Comparison of ENCODE assay signal across 29 mouse cellular contexts in the genomic region with DNA sequence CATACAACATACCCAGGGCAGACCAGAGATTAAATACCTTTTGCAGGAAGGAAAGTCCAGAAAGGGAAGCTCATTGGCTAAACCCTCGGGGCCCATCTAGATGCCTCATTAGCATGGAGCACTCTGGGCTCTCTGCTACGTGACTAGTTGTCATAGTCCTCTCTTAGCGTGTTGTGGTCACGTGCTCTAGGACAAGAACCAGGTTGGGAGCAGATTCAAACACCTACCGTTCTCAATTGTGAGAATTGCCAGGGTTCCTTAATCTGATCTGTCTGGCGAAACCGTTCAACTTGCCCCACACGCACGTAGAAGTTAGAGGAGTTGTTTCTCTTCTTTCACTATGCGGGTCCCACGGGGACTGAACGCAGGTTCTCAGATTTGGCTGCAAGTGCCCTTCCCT. TPM values are rescaled to one million over a fixed set of nuclear protein-coding genes. Genes with fewer than 3 reads are reported as not detected.
DNase-seq lines count a peak whose midpoint lies in the region; TF ChIP-seq lines count a peak whose summit lies in the region.
"Had no signal": no experiment of that assay in that cellular context is flagged by ENCODE, and none has a peak within 500 bp of the region (broad histone marks: within the 10 kb centered on the region; RNA-seq: fewer than 3 reads in every experiment).

No protein-coding gene starts in this region.

- no peak for TF ChIP-seq EP300 in CH12.LX (IDR thresholded peaks at IDR 0.05; ENCODE audit: low read length)

- no peaks in the 10 kb centered on the region for H3K36me3 ChIP-seq in CH12.LX (replicated peaks in 1 of 2; ENCODE audit: control insufficient read depth in 1 of 2, insufficient read depth in 1 of 2, low read length in 1 of 2)
- H3K36me3 ChIP-seq: embryonic facial prominence, embryonic 13.5 days; embryonic facial prominence, embryonic 15.5 days; forebrain, embryonic 15.5 days had no signal

- dilution Hi-C loops in CH12.LX (cut with MboI; ENCODE audit: extremely low pct_ligation_motif_present, extremely low pct_unique_long_range_greater_than_20kb, low sequenced_read_pairs): no loop called here

- TF ChIP-seq CTCF in CH12.LX (conservative IDR thresholded peaks at IDR 0.05 in 1 of 2, IDR thresholded peaks at IDR 0.05 in 1 of 2; ENCODE audit: low read depth in 2 of 2, low read length in 2 of 2): no peak

- no peaks in the 10 kb centered on the region for H3K9me3 ChIP-seq in CH12.LX (replicated peaks; ENCODE audit: low read length)
- H3K9me3 ChIP-seq: embryonic facial prominence, embryonic 13.5 days; embryonic facial prominence, embryonic 15.5 days; forebrain, embryonic 13.5 days; forebrain, embryonic 15.5 days had no signal

- no peaks in the 10 kb centered on the region for H3K27me3 ChIP-seq in CH12.LX (replicated peaks)
- H3K27me3 ChIP-seq: embryonic facial prominence, embryonic 13.5 days; embryonic facial prominence, embryonic 15.5 days; forebrain, embryonic 13.5 days; forebrain, embryonic 15.5 days had no signal

- no peak overlapping the region for H3K27ac ChIP-seq in CH12.LX (ENCODE audit: insufficient read depth, low read depth)
- H3K27ac ChIP-seq: embryonic facial prominence, embryonic 13.5 days; embryonic facial prominence, embryonic 15.5 days; forebrain, embryonic 13.5 days; forebrain, embryonic 15.5 days had no signal

- TF ChIP-seq RAD21 in CH12.LX (IDR thresholded peaks at IDR 0.05; ENCODE audit: low read depth, low read length): no peak

- in situ Hi-C loops in CH12.LX (cut with MboI; ENCODE audit: low pct_ligation_motif_present, low pct_unique_long_range_greater_than_20kb, low sequenced_read_pairs): no loop called here

- no peak for TF ChIP-seq POLR2A in CH12.LX (IDR thresholded peaks at IDR 0.05; ENCODE audit: low read depth, low read length)

- no peaks in the 10 kb centered on the region for H3K79me2 ChIP-seq in CH12.LX (replicated peaks; ENCODE audit: control insufficient read depth, extremely low read depth, insufficient read depth, poor library complexity, severe bottlenecking)

- intact Hi-C loops in heart, postnatal 10 days (cut with DNase I): no loop called here

- H3K4me3 ChIP-seq in CH12.LX (replicated peaks in 1 of 3; ENCODE audit: low read depth in 2 of 3, low read length in 2 of 3, poor library complexity in 1 of 3): no peak overlapping the region
- H3K4me3 ChIP-seq: embryonic facial prominence, embryonic 13.5 days; embryonic facial prominence, embryonic 15.5 days; erythroblast, embryonic 14.5 days; forebrain, embryonic 13.5 days; forebrain, embryonic 15.5 days had no signal

- peaks cover 0 to 10% of the 10 kb centered on the region in 2 experiments; a peak in 2 of 4 replicates for H3K4me1 ChIP-seq in CH12.LX (ENCODE audit: control insufficient read depth in 1 of 2, insufficient read depth in 2 of 2)
- H3K4me1 ChIP-seq: embryonic facial prominence, embryonic 15.5 days; forebrain, embryonic 15.5 days had no signal

- DNase-seq in heart, adult 11 months: peak; percentile 43
- DNase-seq in heart, postnatal 10 days: no peak
- peak; percentile 52 for DNase-seq in CH12.LX (ENCODE audit: extremely low read depth)
- peak; percentile 48 for DNase-seq in ZHBTc4 (ENCODE audit: low read depth, low spot score)
- DNase-seq in gastrocnemius, postnatal 4 days (ENCODE audit: low spot score in 2 of 2): no peak
- DNase-seq: adrenal gland, adult 2 months; B cell, adult 2 months; cerebellum, adult 11 months; cerebellum, adult 18-20 months; cerebellum, adult 8-10 months; cerebellum, adult 9-11 months; cerebellum, postnatal 36 days; embryo, embryonic 11 days; forebrain, postnatal 0 days had no signal

- no peak overlapping the region for H3K9ac ChIP-seq in CH12.LX (ENCODE audit: insufficient read depth, low read depth)
- H3K9ac ChIP-seq: embryonic facial prominence, embryonic 13.5 days; embryonic facial prominence, embryonic 15.5 days; forebrain, embryonic 13.5 days; forebrain, embryonic 15.5 days; forebrain, postnatal 0 days had no signal

- peak overlapping the region; percentile 77 for H3K4me2 ChIP-seq in CH12.LX (ENCODE audit: insufficient read depth, low read depth, poor library complexity, severe bottlenecking)
- H3K4me2 ChIP-seq: embryonic facial prominence, embryonic 13.5 days; embryonic facial prominence, embryonic 15.5 days; forebrain, embryonic 13.5 days; forebrain, embryonic 15.5 days had no signal

TF ChIP-seq in CH12.LX, 34 proteins besides CTCF, POLR2A, EP300 and RAD21:
- no peak for TF ChIP-seq E2F4 (IDR thresholded peaks at IDR 0.05; ENCODE audit: insufficient replicate concordance, low read depth, low read length)
- TF ChIP-seq USF2 (conservative IDR thresholded peaks at IDR 0.05; ENCODE audit: low read depth, low read length): peak; percentile 61
- peak; percentile 70 for TF ChIP-seq USF1 (IDR thresholded peaks at IDR 0.05; ENCODE audit: low read depth, low read length)
- TF ChIP-seq MAZ (IDR thresholded peaks at IDR 0.05; ENCODE audit: low read depth, low read length): no peak
- no peak for TF ChIP-seq POLR2AphosphoS2 (IDR thresholded peaks at IDR 0.05; ENCODE audit: low read depth, low read length)
- TF ChIP-seq MXI1 (IDR thresholded peaks at IDR 0.05; ENCODE audit: low read depth, low read length): no peak
- no peak for TF ChIP-seq JUN (IDR thresholded peaks at IDR 0.05; ENCODE audit: insufficient read depth, low read depth, low read length)
- TF ChIP-seq JUND (conservative IDR thresholded peaks at IDR 0.05; ENCODE audit: low read depth, low read length): no peak
- TF ChIP-seq RCOR1 (conservative IDR thresholded peaks at IDR 0.05; ENCODE audit: low read depth, low read length): no peak
- peak; percentile 71 for TF ChIP-seq BHLHE40 (IDR thresholded peaks at IDR 0.05; ENCODE audit: low read depth, low read length)
- no peak for TF ChIP-seq GABPA (IDR thresholded peaks at IDR 0.05; ENCODE audit: insufficient replicate concordance, low read depth, low read length)

RNA-seq across cellular contexts. Expression of gene Gm10663, which starts 13.3 kb away (rescaled TPM):
- total RNA-seq in heart, postnatal 10 days (2021): not detected
- total RNA-seq in CH12.LX (2012; rRNA removed) (not detected in 2 replicates), CH12.LX (2014; rRNA removed) (not detected in 2 replicates)
- polyA plus RNA-seq in CH12.LX (2012; ENCODE audit: insufficient read length, low read depth): not detected in 2 replicates
- total RNA-seq in gastrocnemius, postnatal 4 days (2021): not detected
- total RNA-seq: adrenal gland, adult 2 months; adrenal gland, postnatal 10 days; adrenal gland, postnatal 25 days; adrenal gland, postnatal 4 days; common myeloid progenitor, adult 5-6 weeks; ES-E14; forebrain, postnatal 0 days; MEL had no signal
- polyA plus RNA-seq: adrenal gland, adult 2 months; brain, embryonic 14.5 days; CD4-positive, CD25-positive, alpha-beta regulatory T cell, adult 4 months; embryonic facial prominence, embryonic 11.5 days; embryonic facial prominence, embryonic 13.5 days; embryonic facial prominence, embryonic 15.5 days; erythroblast, embryonic 14.5 days; forebrain, embryonic 11.5 days; forebrain, embryonic 13.5 days; forebrain, embryonic 15.5 days; forebrain, postnatal 0 days had no signal

RNA-seq across cellular contexts. Expression of gene BC030870, which starts 41.2 kb away (rescaled TPM):
- total RNA-seq in heart, postnatal 10 days (2021): not detected
- not detected in 2 replicates for total RNA-seq in CH12.LX (2012; rRNA removed)
- total RNA-seq in CH12.LX (2014; rRNA removed): not detected in 2 replicates
- polyA plus RNA-seq in CH12.LX (2012; ENCODE audit: insufficient read length, low read depth): not detected in 2 replicates
- not detected for total RNA-seq in gastrocnemius, postnatal 4 days (2021)
- total RNA-seq: adrenal gland, adult 2 months; adrenal gland, postnatal 10 days; adrenal gland, postnatal 25 days; adrenal gland, postnatal 4 days; common myeloid progenitor, adult 5-6 weeks; ES-E14; forebrain, postnatal 0 days; MEL had no signal
- polyA plus RNA-seq: adrenal gland, adult 2 months; brain, embryonic 14.5 days; CD4-positive, CD25-positive, alpha-beta regulatory T cell, adult 4 months; embryonic facial prominence, embryonic 11.5 days; embryonic facial prominence, embryonic 13.5 days; erythroblast, embryonic 14.5 days; forebrain, embryonic 11.5 days; forebrain, embryonic 13.5 days; forebrain, embryonic 15.5 days; forebrain, postnatal 0 days had no signal

RNA-seq across cellular contexts. Expression of gene Apela, which starts 51.0 kb away (rescaled TPM):
- total RNA-seq in heart, postnatal 10 days (2021): under 1 TPM; 0.35 to 0.45 TPM
- total RNA-seq in CH12.LX (2012; rRNA removed) (not detected in 2 replicates), CH12.LX (2014; rRNA removed) (not detected in 2 replicates)
- not detected in 2 replicates for polyA plus RNA-seq in CH12.LX (2012; ENCODE audit: insufficient read length, low read depth)
- total RNA-seq in gastrocnemius, postnatal 4 days (2021): not detected
- total RNA-seq: adrenal gland, adult 2 months; adrenal gland, postnatal 10 days; adrenal gland, postnatal 25 days; common myeloid progenitor, adult 5-6 weeks; MEL had no signal
- polyA plus RNA-seq: adrenal gland, adult 2 months; CD4-positive, CD25-positive, alpha-beta regulatory T cell, adult 4 months; erythroblast, embryonic 14.5 days had no signal

Comparison
In these comparisons a context has a peak if more than half of its experiments do, and no peak if none do; other contexts are left out.
1. DNase-seq: peak in heart, adult 11 months (single experiment), CH12.LX (single experiment) and ZHBTc4 (single experiment); none in heart, postnatal 10 days (0 of 2) and gastrocnemius, postnatal 4 days (0 of 2).